Mouse (Mus musculus) kidney, embryonic 15.5 days (tissue): ENCODE results near the gene Abraxas2. TPM values are rescaled to one million over a fixed set of nuclear protein-coding genes. Genes with fewer than 3 reads are reported as not detected.
A peak's percentile ranks its signal among the peaks of the same experiment; 100 is the strongest.

Source experiments
- ATAC-seq: fragments of 200-750 bp; cut with Nextera tagmentation; replicated peaks from 2 replicates; pipeline ENCODE4 v1.8.0; 2017; ENCODE audit warnings: moderate TSS enrichment; ENCODE audit not compliant: low FRiP score
- H3K27ac ChIP-seq: fragments of 300-500 bp; sonication (generic); 2 replicates; pipeline ENCODE4 v1.5.1; 2015; ENCODE audit warnings: mild to moderate bottlenecking, inconsistent platforms
- H3K27me3 ChIP-seq: fragments of 300-500 bp; sonication (generic); 2 replicates; pipeline ENCODE4 v1.6.1; 2015; ENCODE audit warnings: inconsistent platforms
- H3K36me3 ChIP-seq: fragments of 300-500 bp; sonication (generic); 2 replicates; pipeline ENCODE4 v1.6.1; 2015; ENCODE audit warnings: inconsistent platforms
- H3K4me1 ChIP-seq: fragments of 300-500 bp; sonication (generic); 2 replicates; pipeline ENCODE4 v1.6.1; 2015; ENCODE audit warnings: inconsistent platforms
- H3K4me2 ChIP-seq: fragments of 300-500 bp; sonication (generic); 2 replicates; pipeline ENCODE4 v1.6.1; 2015; ENCODE audit warnings: moderate library complexity, mild to moderate bottlenecking, inconsistent platforms
- H3K4me3 ChIP-seq: fragments of 300-500 bp; sonication (generic); replicated peaks from 2 replicates; pipeline ENCODE4 v1.5.1; 2015; ENCODE audit warnings: mild to moderate bottlenecking, inconsistent platforms
- H3K9ac ChIP-seq: fragments of 300-500 bp; sonication (generic); 2 replicates; pipeline ENCODE4 v1.6.1; 2015; ENCODE audit warnings: mild to moderate bottlenecking, inconsistent platforms
- H3K9me3 ChIP-seq: fragments of 300-500 bp; sonication (generic); replicated peaks from 2 replicates; pipeline ENCODE4 v1.6.1; 2016; ENCODE audit warnings: inconsistent platforms
- WGBS: fragments of 180-500 bp; shearing (Covaris S2); methylation state at CpG from one replicate; pipeline ENCODE4 v1.1.7; 2015; ENCODE audit warnings: mixed read lengths; 5-methylcytosine and 5-hydroxymethylcytosine counted together
- polyA plus RNA-seq: library from polyadenylated mRNA; unstranded; fragments of >200 nt; fragmentation: Nextera tagmentation; extraction: Ambion mirVana; gene quantifications from 2 replicates; pipeline ENCODE4 v1.2.1, GENCODE M21; 2015

Gene Abraxas2
- polyA plus RNA-seq, 1 experiment from 2014 or later, result 39.0 TPM

DNA sequence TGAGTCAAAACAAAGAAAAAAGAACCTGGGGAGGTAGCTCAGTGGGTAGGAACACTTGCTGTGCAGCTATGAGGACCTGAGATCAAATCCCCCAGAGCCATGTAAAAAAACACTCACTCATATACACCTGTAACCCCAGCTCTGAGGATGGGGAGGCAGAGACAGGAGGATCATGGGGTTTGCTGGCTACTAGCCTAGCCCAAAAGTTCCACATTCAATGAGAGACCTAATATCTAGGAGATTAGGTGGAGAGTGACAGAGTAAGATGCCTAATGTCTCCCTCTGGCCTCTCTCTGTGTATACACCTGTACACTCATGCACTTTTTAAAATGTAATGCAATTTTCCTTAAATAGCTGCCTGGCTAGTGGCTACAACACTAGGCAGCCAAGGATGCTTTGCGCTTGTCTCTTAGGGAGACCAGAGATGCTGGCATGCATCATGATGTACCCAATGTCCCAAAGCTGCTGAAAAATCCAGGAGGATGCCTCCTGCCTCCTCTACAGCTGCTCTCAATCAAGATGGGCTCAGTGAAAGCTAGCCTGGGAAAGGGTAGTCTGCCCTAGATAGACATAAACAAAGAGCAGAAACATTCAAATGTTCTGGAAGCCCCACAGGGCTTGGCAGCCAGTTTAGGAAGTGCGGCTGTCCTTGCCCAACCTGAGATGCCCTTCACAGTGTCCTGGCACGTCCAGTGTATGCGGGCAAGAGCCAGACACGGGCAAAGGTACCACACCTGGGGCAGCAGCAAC lies 32.7 kb downstream of the Abraxas2 start:
- peaks cover 5% of the 10 kb centered on the region; the same call in 1 of the 2 replicates for H3K4me1 ChIP-seq
- H3K4me3 ChIP-seq, result no peak overlapping the region
- no peak overlapping the region for H3K4me2 ChIP-seq
- no peaks in the 10 kb centered on the region for H3K27me3 ChIP-seq
- H3K9me3 ChIP-seq, result no peaks in the 10 kb centered on the region
- H3K27ac ChIP-seq, result no peak overlapping the region
- WGBS, result 88% methylated on average over 5 of the region's 5 CpGs
- ATAC-seq, result no peak
- no peak overlapping the region for H3K9ac ChIP-seq
- no peaks in the 10 kb centered on the region for H3K36me3 ChIP-seq

DNA sequence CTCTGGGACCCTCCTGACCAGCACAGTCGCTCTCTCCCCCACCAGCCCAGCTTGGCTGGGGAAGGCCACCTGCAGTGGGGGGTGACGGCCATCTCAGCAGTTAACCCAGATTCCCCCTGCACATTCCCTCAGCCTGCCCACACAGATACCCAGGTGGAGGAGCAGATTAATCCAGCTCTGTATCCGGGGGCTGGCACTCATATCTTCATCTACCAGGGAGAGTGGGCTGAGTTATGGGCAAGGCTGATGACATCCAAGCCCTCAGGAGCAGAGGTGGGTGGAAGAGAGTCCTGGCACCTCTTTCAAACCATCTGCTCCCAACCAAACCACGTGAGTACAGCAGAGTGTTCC lies 33.3 kb downstream of the Abraxas2 start:
- no peak overlapping the region for H3K4me2 ChIP-seq
- H3K27ac ChIP-seq, result no peak overlapping the region
- no peaks in the 10 kb centered on the region for H3K9me3 ChIP-seq
- ATAC-seq, result 0 out of 2 replicates have a peak, but pooled peaks have one; percentile 15
- H3K27me3 ChIP-seq, result no peaks in the 10 kb centered on the region
- no peaks in the 10 kb centered on the region for H3K36me3 ChIP-seq
- 54% methylated on average over 4 of the region's 4 CpGs for WGBS
- no peak overlapping the region for H3K9ac ChIP-seq
- peaks cover 2% of the 10 kb centered on the region; the same call in 1 of the 2 replicates for H3K4me1 ChIP-seq
- no peak overlapping the region for H3K4me3 ChIP-seq

- Histone ChIP-seq H3K9ac (no peak overlapping the region), H3K36me3 (no peaks in the 10 kb centered on the region), H3K4me3 (no peak overlapping the region), H3K27me3 (no peaks in the 10 kb centered on the region), H3K27ac (no peak overlapping the region), H3K4me1 (no peaks in the 10 kb centered on the region), H3K4me2 (no peak overlapping the region), H3K9me3 (no peaks in the 10 kb centered on the region)
- WGBS, result 50% methylated on average over 7 of the region's 7 CpGs
- ATAC-seq, result no peak
Observed at GRCm38 (mm10) chr7:132892806-132893205, 33.8 kb downstream of the Abraxas2 start.

DNA sequence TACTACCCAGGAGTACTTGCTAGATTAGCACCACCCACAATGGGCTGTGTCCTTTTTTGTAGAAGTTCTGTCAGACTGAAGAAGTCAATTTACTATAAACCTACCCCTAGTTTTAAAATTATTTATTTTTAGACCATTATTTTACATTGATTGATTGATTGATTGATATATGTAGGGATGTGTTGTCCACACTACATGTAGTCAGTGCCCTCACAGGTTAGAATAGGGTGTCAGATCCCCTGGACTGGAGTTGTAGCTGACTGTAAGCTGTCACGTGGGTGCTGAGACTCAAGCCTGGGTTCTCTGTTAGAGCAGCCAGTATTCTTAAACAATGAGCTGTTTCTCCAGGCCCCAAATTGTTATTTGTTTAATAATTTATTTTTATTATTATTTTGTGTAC lies 34.3 kb downstream of the Abraxas2 start:
- ATAC-seq, result no peak
- Histone ChIP-seq H3K27ac (no peak overlapping the region), H3K4me2 (no peak overlapping the region), H3K9ac (no peak overlapping the region), H3K27me3 (no peaks in the 10 kb centered on the region), H3K36me3 (no peaks in the 10 kb centered on the region), H3K4me3 (no peak overlapping the region), H3K9me3 (no peaks in the 10 kb centered on the region), H3K4me1 (no peaks in the 10 kb centered on the region)
- 87% methylated on average over 1 of the region's 1 CpGs for WGBS

- H3K27ac ChIP-seq, result no peak overlapping the region
- 68% methylated on average over 7 of the region's 7 CpGs for WGBS
Observed at GRCm38 (mm10) chr7:132894841-132895555, 36.0 kb downstream of the Abraxas2 start.

GRCm38 (mm10) chr7:132896206-132896815 lies 37.3 kb downstream of the Abraxas2 start:
- Histone ChIP-seq H3K27ac (no peak overlapping the region), H3K9me3 (no peaks in the 10 kb centered on the region), H3K4me2 (no peak overlapping the region), H3K36me3 (no peaks in the 10 kb centered on the region), H3K4me3 (no peak overlapping the region), H3K9ac (no peak overlapping the region), H3K27me3 (no peaks in the 10 kb centered on the region), H3K4me1 (no peaks in the 10 kb centered on the region)
- ATAC-seq, result no peak
- 90% methylated on average over 9 of the region's 9 CpGs for WGBS

More at GRCm38 (mm10) chr7:132894841-132895555, 36.0 kb downstream of the Abraxas2 start:
- Histone ChIP-seq H3K4me3 (no peak overlapping the region), H3K4me1 (no peaks in the 10 kb centered on the region), H3K4me2 (no peak overlapping the region), H3K9ac (no peak overlapping the region), H3K27me3 (no peaks in the 10 kb centered on the region), H3K9me3 (no peaks in the 10 kb centered on the region), H3K36me3 (no peaks in the 10 kb centered on the region)
- no peak for ATAC-seq

DNA sequence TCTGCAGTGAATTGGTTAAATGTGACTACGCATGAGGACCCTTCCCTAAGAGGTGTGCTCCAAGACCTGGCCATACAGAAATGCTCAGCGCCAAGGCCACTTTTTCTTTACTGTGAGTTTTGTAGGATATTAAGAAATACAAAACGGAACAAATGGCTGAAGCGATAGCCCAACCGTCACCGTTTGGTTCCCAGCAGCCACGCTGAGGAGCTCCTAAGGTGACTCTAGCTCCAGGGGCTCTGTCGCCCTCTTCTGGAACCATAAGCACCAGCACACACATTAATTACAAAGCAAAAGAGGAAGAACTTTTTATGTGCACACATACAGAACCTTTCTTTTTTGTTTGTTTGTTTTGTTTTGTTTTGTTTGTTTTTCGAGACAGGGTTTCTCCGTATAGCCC lies 38.2 kb downstream of the Abraxas2 start:
- H3K36me3 ChIP-seq, result no peaks in the 10 kb centered on the region
- WGBS, result 88% methylated on average over 10 of the region's 10 CpGs
- no peaks in the 10 kb centered on the region for H3K9me3 ChIP-seq
- H3K4me3 ChIP-seq, result no peak overlapping the region
- H3K9ac ChIP-seq, result no peak overlapping the region
- ATAC-seq, result no peak
- H3K27me3 ChIP-seq, result no peaks in the 10 kb centered on the region
- no peak overlapping the region for H3K4me2 ChIP-seq
- no peak overlapping the region for H3K27ac ChIP-seq
- H3K4me1 ChIP-seq, result no peaks in the 10 kb centered on the region

DNA sequence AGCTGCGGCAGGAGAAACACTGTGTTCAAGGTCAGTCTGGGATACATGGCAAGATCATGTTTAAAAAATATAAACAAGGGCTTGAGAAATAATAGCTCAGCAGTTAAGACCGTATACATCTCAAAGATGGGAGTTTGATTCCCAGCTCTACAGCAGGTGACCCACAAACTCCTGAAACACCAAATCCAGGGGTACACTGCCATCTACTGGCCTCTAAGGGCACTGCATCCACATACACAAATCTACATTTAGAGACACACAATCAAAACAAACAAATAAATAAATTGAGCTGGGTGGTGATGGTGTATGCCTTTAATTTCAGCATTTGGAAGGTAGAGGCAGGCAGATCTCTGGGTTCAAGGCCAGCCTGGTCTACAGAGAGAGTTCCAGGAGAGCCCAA lies 39.2 kb downstream of the Abraxas2 start:
- no peaks in the 10 kb centered on the region for H3K27me3 ChIP-seq
- no peak for ATAC-seq
- no peaks in the 10 kb centered on the region for H3K36me3 ChIP-seq
- no peaks in the 10 kb centered on the region for H3K9me3 ChIP-seq
- 91% methylated on average over 2 of the region's 2 CpGs for WGBS
- H3K4me1 ChIP-seq, result no peaks in the 10 kb centered on the region
- H3K9ac ChIP-seq, result no peak overlapping the region
- H3K4me2 ChIP-seq, result no peak overlapping the region
- no peak overlapping the region for H3K27ac ChIP-seq
- no peak overlapping the region for H3K4me3 ChIP-seq

DNA sequence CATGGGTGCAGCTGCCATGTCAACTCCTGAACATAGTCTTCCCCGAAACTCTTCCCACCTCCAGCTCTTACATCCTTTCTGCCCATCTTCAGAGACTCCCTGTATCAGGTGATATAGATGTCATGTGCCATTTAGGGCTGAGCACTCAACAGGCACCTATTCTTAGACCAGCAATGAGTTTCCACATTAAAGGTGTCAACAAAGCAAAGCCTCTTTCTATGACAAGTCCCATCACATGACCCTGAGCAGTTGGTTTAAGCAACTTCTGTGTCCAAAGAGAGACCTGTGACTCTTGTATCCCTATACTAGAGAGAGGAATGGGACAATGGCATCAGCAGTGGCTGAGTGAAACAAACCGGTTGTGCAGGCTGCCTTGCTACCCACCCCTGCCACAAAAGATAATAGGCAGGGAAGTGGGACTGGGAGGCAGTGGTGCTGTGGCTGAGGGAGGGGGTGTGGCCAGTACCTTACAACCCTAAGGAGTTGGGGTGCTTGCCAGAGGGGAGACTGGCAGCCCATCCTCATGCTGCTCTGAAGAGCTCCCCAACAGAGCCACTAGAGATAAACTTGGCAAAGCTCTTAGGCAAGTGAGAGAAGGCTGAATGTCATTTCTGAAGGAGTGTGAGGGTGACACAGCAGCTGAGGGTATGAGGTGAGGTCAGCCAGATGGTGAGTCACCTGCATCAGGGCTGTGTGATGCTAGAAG lies 42.0 kb downstream of the Abraxas2 start:
- H3K36me3 ChIP-seq, result no peaks in the 10 kb centered on the region
- no peaks in the 10 kb centered on the region for H3K27me3 ChIP-seq
- 53% methylated on average over 2 of the region's 2 CpGs for WGBS
- H3K9me3 ChIP-seq, result no peaks in the 10 kb centered on the region
- H3K27ac ChIP-seq, result no peak overlapping the region
- H3K9ac ChIP-seq, result no peak overlapping the region
- no peak overlapping the region for H3K4me3 ChIP-seq
- ATAC-seq, result no peak
- H3K4me1 ChIP-seq, result no peaks in the 10 kb centered on the region
- H3K4me2 ChIP-seq, result no peak overlapping the region

- ATAC-seq, result no peak
- Histone ChIP-seq H3K9ac (no peak overlapping the region), H3K27ac (no peak overlapping the region), H3K4me3 (no peak overlapping the region), H3K27me3 (no peaks in the 10 kb centered on the region), H3K36me3 (no peaks in the 10 kb centered on the region), H3K4me1 (no peaks in the 10 kb centered on the region), H3K9me3 (0 out of 2 replicates have a peak, but pooled peaks cover 9% of the 10 kb centered on the region), H3K4me2 (no peak overlapping the region)
- 86% methylated on average over 3 of the region's 3 CpGs for WGBS
Observed at GRCm38 (mm10) chr7:132903796-132904195, 44.8 kb downstream of the Abraxas2 start.

GRCm38 (mm10) chr7:132921971-132922370 lies 62.9 kb downstream of the Abraxas2 start:
- Histone ChIP-seq H3K4me2 (no peak overlapping the region), H3K9me3 (no peaks in the 10 kb centered on the region), H3K4me1 (no peaks in the 10 kb centered on the region), H3K9ac (no peak overlapping the region), H3K27me3 (no peaks in the 10 kb centered on the region), H3K4me3 (no peak overlapping the region), H3K36me3 (no peaks in the 10 kb centered on the region), H3K27ac (no peak overlapping the region)
- no peak for ATAC-seq
- 60% methylated on average over 3 of the region's 3 CpGs for WGBS

GRCm38 (mm10) chr7:132925227-132925626 lies 66.2 kb downstream of the Abraxas2 start:
- WGBS, result 75% methylated on average over 2 of the region's 2 CpGs
- Histone ChIP-seq H3K4me2 (no peak overlapping the region), H3K36me3 (no peaks in the 10 kb centered on the region), H3K9me3 (no peaks in the 10 kb centered on the region), H3K4me1 (peaks cover 5% of the 10 kb centered on the region), H3K4me3 (no peak overlapping the region), H3K27me3 (no peaks in the 10 kb centered on the region), H3K9ac (no peak overlapping the region), H3K27ac (no peak overlapping the region)
- ATAC-seq, result no peak
